Mouse (Mus musculus): ENCODE data around the gene Scn2b. TPM values are rescaled to one million over a fixed set of nuclear protein-coding genes. Genes with fewer than 3 reads are reported as not detected.

Gene Scn2b
- 2.7 and 3.0 TPM in 2 replicates for polyA plus RNA-seq (2015; fragmentation: Nextera tagmentation; extraction: Ambion mirVana)

DNA sequence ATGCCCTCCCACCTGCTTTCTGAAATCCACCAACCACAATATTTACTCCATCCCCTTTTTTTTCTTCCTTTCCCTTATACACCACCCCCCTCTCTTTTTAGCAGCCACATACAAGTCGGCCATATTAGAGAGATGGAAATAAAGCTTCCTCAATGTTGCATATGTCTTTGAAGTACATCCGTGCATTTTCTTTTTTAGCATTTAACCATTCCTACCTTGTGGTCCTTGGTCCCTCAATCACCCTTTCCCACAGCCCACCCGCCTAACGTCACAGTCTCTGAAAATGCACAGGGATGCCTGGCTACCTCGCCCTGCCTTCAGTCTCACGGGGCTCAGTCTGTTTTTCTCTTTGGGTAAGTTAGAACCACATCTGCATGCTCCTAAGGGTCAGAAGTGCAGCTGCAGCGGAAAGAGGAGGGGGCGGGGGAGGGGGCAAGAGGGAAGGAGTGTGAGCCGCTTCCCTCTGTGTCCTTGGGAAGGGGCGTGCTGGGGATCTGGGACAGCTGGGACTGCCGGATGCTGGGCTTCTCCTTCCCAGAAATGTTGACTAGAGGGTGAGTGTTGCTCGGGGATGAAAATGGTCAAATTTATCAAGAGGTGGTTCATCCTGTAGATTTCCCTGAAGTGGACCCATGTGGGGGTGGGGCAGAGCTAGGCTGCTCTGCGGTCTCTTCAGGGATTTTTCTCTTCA, at the start of gene Scn2b:
Gene Scn2b, plus strand, starts transcription at position 42 of the 691 bp plus-strand sequence.
- Histone ChIP-seq H3K27me3 (ENCODE audit: control insufficient read depth, insufficient read depth, low read depth, low read length) (no peaks in the 10 kb centered on the region), H3K4me1 (replicated peaks; ENCODE audit: control insufficient read depth, insufficient read depth, low read length) (peaks cover 6% of the 10 kb centered on the region; the same call in 1 of the 2 replicates), H3K4me2 (ENCODE audit: low read depth, low read length) (peak within 1 kb of the TSS; percentile 58), H3K36me3 (ENCODE audit: control insufficient read depth, insufficient read depth, low read length) (no peaks in the 10 kb centered on the region), H3K27ac (ENCODE audit: low read length) (peak within 1 kb of the TSS; percentile 41; the same call in 1 of the 2 replicates), H3K4me3 (ENCODE audit: low read length) (peak within 1 kb of the TSS; percentile 61), H3K9me3 (ENCODE audit: control insufficient read depth, low read length) (no peaks in the 10 kb centered on the region), H3K9ac (ENCODE audit: low read length) (peak within 1 kb of the TSS; percentile 63)
- 1% methylated on average over 13 of the region's 13 CpGs for WGBS
- ATAC-seq (ENCODE audit: low read depth) = peak; percentile 30; the same call in 1 of the 2 replicates

DNA sequence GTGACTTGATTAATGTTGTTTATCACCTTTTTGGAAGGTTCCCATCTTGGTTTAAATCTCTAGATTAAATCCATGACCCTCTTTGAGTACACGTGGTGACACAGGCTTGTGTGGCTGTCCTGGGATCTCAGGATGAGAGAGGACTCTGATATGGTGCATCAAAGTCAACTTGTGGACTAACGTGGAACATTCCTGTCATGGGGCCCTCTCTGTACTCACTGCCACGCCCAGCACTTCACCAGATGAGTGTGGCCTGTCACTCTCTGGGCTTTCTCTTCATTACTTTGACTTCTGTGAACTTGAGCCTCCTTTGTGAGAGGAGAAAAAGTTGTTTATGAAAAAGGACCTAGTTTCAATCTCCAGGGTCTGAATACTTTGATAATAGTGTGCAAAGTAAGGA, 45.8 kb upstream of the Scn2b start:
- Histone ChIP-seq H3K36me3 (ENCODE audit: control insufficient read depth, insufficient read depth, low read length) (no peaks in the 10 kb centered on the region), H3K27me3 (ENCODE audit: control insufficient read depth, insufficient read depth, low read depth, low read length) (no peaks in the 10 kb centered on the region), H3K9me3 (ENCODE audit: control insufficient read depth, low read length) (no peaks in the 10 kb centered on the region), H3K4me1 (replicated peaks; ENCODE audit: control insufficient read depth, insufficient read depth, low read length) (no peaks in the 10 kb centered on the region), H3K4me2 (ENCODE audit: low read depth, low read length) (no peak overlapping the region), H3K4me3 (ENCODE audit: low read length) (no peak overlapping the region), H3K27ac (ENCODE audit: low read length) (no peak overlapping the region), H3K9ac (ENCODE audit: low read length) (no peak overlapping the region)
- 51% methylated on average over 3 of the region's 3 CpGs for WGBS
- no peak for ATAC-seq (ENCODE audit: low read depth)

GRCm38 (mm10) chr9:45077859-45078258, 39.7 kb upstream of the Scn2b start:
- Histone ChIP-seq H3K27ac (ENCODE audit: low read length) (no peak overlapping the region), H3K9me3 (ENCODE audit: control insufficient read depth, low read length) (no peaks in the 10 kb centered on the region), H3K4me2 (ENCODE audit: low read depth, low read length) (no peak overlapping the region), H3K9ac (ENCODE audit: low read length) (no peak overlapping the region), H3K36me3 (ENCODE audit: control insufficient read depth, insufficient read depth, low read length) (no peaks in the 10 kb centered on the region), H3K4me1 (replicated peaks; ENCODE audit: control insufficient read depth, insufficient read depth, low read length) (no peaks in the 10 kb centered on the region), H3K4me3 (ENCODE audit: low read length) (no peak overlapping the region), H3K27me3 (ENCODE audit: control insufficient read depth, insufficient read depth, low read depth, low read length) (no peaks in the 10 kb centered on the region)
- WGBS = 49% methylated on average over 3 of the region's 3 CpGs
- no peak for ATAC-seq (ENCODE audit: low read depth)

DNA sequence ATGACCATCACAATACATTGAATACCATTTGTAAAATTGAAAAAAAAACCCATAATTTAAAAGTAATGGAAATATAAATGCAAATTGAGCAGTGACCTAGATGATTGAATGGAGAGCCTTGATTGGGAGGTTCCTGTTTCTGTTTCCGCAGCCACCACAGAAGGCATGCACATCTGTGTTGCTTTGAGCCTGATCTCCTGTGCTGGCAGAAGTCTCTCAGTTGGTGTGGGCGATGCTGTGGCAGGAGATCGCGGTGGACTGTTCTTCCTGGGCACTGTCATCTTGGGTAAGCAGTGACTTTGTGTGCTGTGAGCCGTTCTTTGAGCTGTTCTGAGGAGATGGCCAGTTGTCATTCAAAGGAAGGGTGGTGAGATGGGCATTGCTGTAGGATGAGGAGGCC, 38.6 kb upstream of the Scn2b start, which contains the start of gene Jaml:
Gene Jaml, plus strand, starts transcription at position 173 of the 400 bp plus-strand sequence.
- H3K4me2 ChIP-seq (ENCODE audit: low read depth, low read length) = no peak within 1 kb of the TSS
- no peaks in the 10 kb centered on the region for H3K36me3 ChIP-seq (ENCODE audit: control insufficient read depth, insufficient read depth, low read length)
- no peaks in the 10 kb centered on the region for H3K9me3 ChIP-seq (ENCODE audit: control insufficient read depth, low read length)
- H3K4me3 ChIP-seq (ENCODE audit: low read length) = no peak within 1 kb of the TSS
- no peak for ATAC-seq (ENCODE audit: low read depth)
- no peaks in the 10 kb centered on the region for H3K4me1 ChIP-seq (replicated peaks; ENCODE audit: control insufficient read depth, insufficient read depth, low read length)
- no peaks in the 10 kb centered on the region for H3K27me3 ChIP-seq (ENCODE audit: control insufficient read depth, insufficient read depth, low read depth, low read length)
- H3K9ac ChIP-seq (ENCODE audit: low read length) = no peak within 1 kb of the TSS
- WGBS = 87% methylated on average over 5 of the region's 5 CpGs
- H3K27ac ChIP-seq (ENCODE audit: low read length) = no peak within 1 kb of the TSS

GRCm38 (mm10) chr9:45083132-45083531, 34.5 kb upstream of the Scn2b start:
- Histone ChIP-seq H3K4me3 (ENCODE audit: low read length) (no peak overlapping the region), H3K36me3 (ENCODE audit: control insufficient read depth, insufficient read depth, low read length) (no peaks in the 10 kb centered on the region), H3K27ac (ENCODE audit: low read length) (no peak overlapping the region), H3K27me3 (ENCODE audit: control insufficient read depth, insufficient read depth, low read depth, low read length) (no peaks in the 10 kb centered on the region), H3K9ac (ENCODE audit: low read length) (no peak overlapping the region), H3K9me3 (ENCODE audit: control insufficient read depth, low read length) (no peaks in the 10 kb centered on the region), H3K4me1 (replicated peaks; ENCODE audit: control insufficient read depth, insufficient read depth, low read length) (no peaks in the 10 kb centered on the region), H3K4me2 (ENCODE audit: low read depth, low read length) (no peak overlapping the region)
- WGBS = 77% methylated on average over 3 of the region's 3 CpGs
- ATAC-seq (ENCODE audit: low read depth) = no peak

- no peak for ATAC-seq (ENCODE audit: low read depth)
- Histone ChIP-seq H3K4me3 (ENCODE audit: low read length) (no peak overlapping the region), H3K9me3 (ENCODE audit: control insufficient read depth, low read length) (no peaks in the 10 kb centered on the region), H3K36me3 (ENCODE audit: control insufficient read depth, insufficient read depth, low read length) (no peaks in the 10 kb centered on the region), H3K27ac (ENCODE audit: low read length) (no peak overlapping the region), H3K4me2 (ENCODE audit: low read depth, low read length) (no peak overlapping the region), H3K9ac (ENCODE audit: low read length) (no peak overlapping the region), H3K4me1 (replicated peaks; ENCODE audit: control insufficient read depth, insufficient read depth, low read length) (no peaks in the 10 kb centered on the region), H3K27me3 (ENCODE audit: control insufficient read depth, insufficient read depth, low read depth, low read length) (no peaks in the 10 kb centered on the region)
- WGBS = 49% methylated on average over 5 of the region's 5 CpGs
These were observed 33.0 kb upstream of the Scn2b start for GRCm38 (mm10) chr9:45084556-45084955.

DNA sequence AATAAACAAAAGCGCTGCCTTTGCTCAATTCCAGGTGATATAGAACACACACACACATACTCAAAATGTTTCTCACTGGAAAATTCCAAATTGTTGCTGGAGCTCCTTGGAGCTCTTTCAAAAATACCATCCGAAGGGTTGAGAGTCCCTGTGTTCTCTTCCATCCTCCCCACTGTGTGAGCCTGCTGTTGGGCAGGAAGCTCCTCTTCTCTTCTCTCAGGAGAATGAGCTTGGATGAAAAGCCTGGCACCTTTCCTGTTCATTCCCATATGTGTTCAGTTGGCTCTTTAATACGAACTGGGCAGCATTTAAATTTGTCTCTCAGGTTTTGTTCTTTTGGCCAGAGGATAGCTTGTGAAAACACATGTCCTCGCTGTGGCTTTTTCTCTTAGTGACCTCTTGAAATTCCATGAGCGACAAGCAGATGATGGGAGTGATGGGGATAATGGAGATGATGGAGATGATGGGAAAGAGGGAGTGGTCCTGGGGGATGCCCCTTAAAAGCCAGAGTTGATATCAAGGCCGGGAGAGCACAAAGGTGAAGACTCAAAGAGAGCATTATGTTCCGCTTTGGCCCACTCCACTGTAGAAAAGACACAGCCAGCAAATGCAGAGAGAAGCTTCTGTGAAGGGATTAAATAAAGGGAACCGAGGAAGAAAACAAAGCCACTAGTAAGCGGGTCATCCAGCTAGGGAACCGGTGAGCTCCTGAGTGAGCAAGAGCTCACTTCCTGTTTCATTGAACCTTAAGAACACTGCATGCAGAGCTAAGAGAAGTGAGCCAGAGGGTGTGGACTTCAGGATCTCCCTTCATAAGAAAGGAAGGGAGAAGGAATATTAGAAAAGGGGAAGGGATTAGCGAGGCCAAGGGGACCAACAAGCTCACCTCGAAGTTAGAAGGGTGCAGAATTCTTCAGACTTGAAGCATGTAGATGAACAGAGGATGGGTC, 31.6 kb upstream of the Scn2b start:
- Histone ChIP-seq H3K27me3 (ENCODE audit: control insufficient read depth, insufficient read depth, low read depth, low read length) (no peaks in the 10 kb centered on the region), H3K27ac (ENCODE audit: low read length) (no peak overlapping the region), H3K4me1 (replicated peaks; ENCODE audit: control insufficient read depth, insufficient read depth, low read length) (no peaks in the 10 kb centered on the region), H3K9me3 (ENCODE audit: control insufficient read depth, low read length) (no peaks in the 10 kb centered on the region), H3K4me3 (ENCODE audit: low read length) (no peak overlapping the region), H3K4me2 (ENCODE audit: low read depth, low read length) (no peak overlapping the region), H3K36me3 (ENCODE audit: control insufficient read depth, insufficient read depth, low read length) (no peaks in the 10 kb centered on the region), H3K9ac (ENCODE audit: low read length) (no peak overlapping the region)
- WGBS = 77% methylated on average over 12 of the region's 12 CpGs
- no peak for ATAC-seq (ENCODE audit: low read depth)

- no peaks in the 10 kb centered on the region for H3K4me1 ChIP-seq (replicated peaks; ENCODE audit: control insufficient read depth, insufficient read depth, low read length)
- H3K27ac ChIP-seq (ENCODE audit: low read length) = no peak overlapping the region
- no peak overlapping the region for H3K4me3 ChIP-seq (ENCODE audit: low read length)
- H3K4me2 ChIP-seq (ENCODE audit: low read depth, low read length) = no peak overlapping the region
- H3K27me3 ChIP-seq (ENCODE audit: control insufficient read depth, insufficient read depth, low read depth, low read length) = no peaks in the 10 kb centered on the region
- H3K9me3 ChIP-seq (ENCODE audit: control insufficient read depth, low read length) = no peaks in the 10 kb centered on the region
- no peak overlapping the region for H3K9ac ChIP-seq (ENCODE audit: low read length)
- no peaks in the 10 kb centered on the region for H3K36me3 ChIP-seq (ENCODE audit: control insufficient read depth, insufficient read depth, low read length)
- ATAC-seq (ENCODE audit: low read depth) = no peak
These were observed 29.5 kb upstream of the Scn2b start for GRCm38 (mm10) chr9:45088040-45088439.

GRCm38 (mm10) chr9:45090811-45091210, 26.8 kb upstream of the Scn2b start:
- no peaks in the 10 kb centered on the region for H3K4me1 ChIP-seq (replicated peaks; ENCODE audit: control insufficient read depth, insufficient read depth, low read length)
- 69% methylated on average over 3 of the region's 3 CpGs for WGBS
- H3K4me2 ChIP-seq (ENCODE audit: low read depth, low read length) = no peak overlapping the region
- no peaks in the 10 kb centered on the region for H3K36me3 ChIP-seq (ENCODE audit: control insufficient read depth, insufficient read depth, low read length)
- no peak overlapping the region for H3K4me3 ChIP-seq (ENCODE audit: low read length)
- no peak overlapping the region for H3K9ac ChIP-seq (ENCODE audit: low read length)
- H3K9me3 ChIP-seq (ENCODE audit: control insufficient read depth, low read length) = no peaks in the 10 kb centered on the region
- no peaks in the 10 kb centered on the region for H3K27me3 ChIP-seq (ENCODE audit: control insufficient read depth, insufficient read depth, low read depth, low read length)
- no peak for ATAC-seq (ENCODE audit: low read depth)
- no peak overlapping the region for H3K27ac ChIP-seq (ENCODE audit: low read length)

Measured in lung, embryonic 16.5 days (tissue).